Mouse (Mus musculus) liver, embryonic 16.5 days (tissue): ENCODE results near the gene Slc39a11. TPM values are rescaled to one million over a fixed set of nuclear protein-coding genes. Genes with fewer than 3 reads are reported as not detected.

Experiments used
- ATAC-seq: fragments of 200-750 bp; cut with Nextera tagmentation; 2 replicates; pipeline ENCODE4 v1.8.0; 2017; ENCODE audit warnings: low read depth, mild to moderate bottlenecking, moderate number of reproducible peaks, moderate library complexity
- H3K27ac ChIP-seq: fragments of 300-500 bp; sonication (generic); 2 replicates; pipeline ENCODE4 v1.5.1; 2014; ENCODE audit warnings: mild to moderate bottlenecking, low read length
- H3K27me3 ChIP-seq: fragments of 300-500 bp; sonication (generic); 2 replicates; pipeline ENCODE4 v1.6.1; 2014; ENCODE audit warnings: low read depth, low read length, mixed read lengths; ENCODE audit not compliant: control insufficient read depth, insufficient read depth
- H3K36me3 ChIP-seq: fragments of 300-500 bp; sonication (generic); 2 replicates; pipeline ENCODE4 v1.6.1; 2014; ENCODE audit warnings: mild to moderate bottlenecking; ENCODE audit not compliant: control insufficient read depth, insufficient read depth
- H3K4me1 ChIP-seq: fragments of 300-500 bp; sonication (generic); 2 replicates; pipeline ENCODE4 v1.6.1; 2014; ENCODE audit warnings: low read depth, low read length, mixed read lengths; ENCODE audit not compliant: control insufficient read depth
- H3K4me2 ChIP-seq: fragments of 300-500 bp; sonication (generic); 2 replicates; pipeline ENCODE4 v1.6.1; 2014; ENCODE audit warnings: low read depth, low read length, mixed read lengths
- H3K4me3 ChIP-seq: fragments of 300-500 bp; sonication (generic); 2 replicates; pipeline ENCODE4 v1.5.1; 2014; ENCODE audit warnings: low read depth, mild to moderate bottlenecking, low read length
- H3K9ac ChIP-seq: fragments of 300-500 bp; sonication (generic); 2 replicates; pipeline ENCODE4 v1.6.1; 2014; ENCODE audit warnings: low read depth, low read length
- H3K9me3 ChIP-seq: fragments of 300-500 bp; sonication (generic); replicated peaks from 2 replicates; pipeline ENCODE4 v1.6.1; 2016; ENCODE audit warnings: low read length; ENCODE audit not compliant: control insufficient read depth
- WGBS: fragments of 180-500 bp; shearing (Covaris S2); extraction: QIAGEN DNeasy Blood & Tissue Kit; methylation state at CpG from one replicate; pipeline ENCODE4 v1.1.7; 2014; ENCODE audit not compliant: insufficient replicate concordance; 5-methylcytosine and 5-hydroxymethylcytosine counted together
- polyA plus RNA-seq: library from polyadenylated mRNA; unstranded; fragments of >200 nt; fragmentation: Nextera tagmentation; extraction: Ambion mirVana; gene quantifications from 2 replicates; pipeline ENCODE4 v1.2.1, GENCODE M21; 2015

Gene Slc39a11
- polyA plus RNA-seq, 1 experiment from 2014 or later, result 14.1 TPM

DNA sequence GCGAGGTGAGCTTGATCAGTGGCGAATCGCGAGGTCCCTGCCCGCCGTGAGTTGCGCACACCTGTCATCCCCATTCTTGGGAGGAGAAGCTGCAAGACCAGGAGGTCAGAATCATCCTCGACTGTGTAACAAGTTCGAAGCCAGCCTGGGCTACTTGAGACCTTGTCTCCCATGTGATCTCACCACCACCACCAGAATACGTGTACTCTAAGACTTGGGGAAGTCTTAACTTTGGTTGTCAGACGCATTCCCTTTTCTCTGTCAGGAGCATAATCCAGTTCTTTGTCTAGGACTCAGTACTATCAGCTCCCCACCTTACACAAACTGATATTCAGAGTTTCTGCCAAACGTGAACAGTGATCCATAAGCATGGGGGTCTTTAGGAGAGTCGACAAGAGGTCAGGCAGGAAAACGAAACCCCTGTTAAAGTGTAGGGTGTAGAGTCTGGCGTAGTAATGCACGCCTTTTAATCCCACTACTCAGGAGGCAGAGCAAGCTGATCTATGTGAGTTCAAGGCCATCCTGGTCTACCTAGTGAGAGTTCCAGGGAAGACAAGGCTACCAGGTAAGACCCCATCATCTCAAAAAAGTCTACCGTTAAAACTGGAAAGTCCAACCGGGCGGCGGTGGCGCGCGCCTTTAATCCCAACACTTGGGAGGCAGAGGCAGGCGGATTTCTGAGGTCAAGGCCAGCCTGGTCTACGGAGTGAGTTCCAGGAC lies 35.0 kb upstream of the Slc39a11 start:
- peaks cover 34% of the 10 kb centered on the region for H3K4me1 ChIP-seq

DNA sequence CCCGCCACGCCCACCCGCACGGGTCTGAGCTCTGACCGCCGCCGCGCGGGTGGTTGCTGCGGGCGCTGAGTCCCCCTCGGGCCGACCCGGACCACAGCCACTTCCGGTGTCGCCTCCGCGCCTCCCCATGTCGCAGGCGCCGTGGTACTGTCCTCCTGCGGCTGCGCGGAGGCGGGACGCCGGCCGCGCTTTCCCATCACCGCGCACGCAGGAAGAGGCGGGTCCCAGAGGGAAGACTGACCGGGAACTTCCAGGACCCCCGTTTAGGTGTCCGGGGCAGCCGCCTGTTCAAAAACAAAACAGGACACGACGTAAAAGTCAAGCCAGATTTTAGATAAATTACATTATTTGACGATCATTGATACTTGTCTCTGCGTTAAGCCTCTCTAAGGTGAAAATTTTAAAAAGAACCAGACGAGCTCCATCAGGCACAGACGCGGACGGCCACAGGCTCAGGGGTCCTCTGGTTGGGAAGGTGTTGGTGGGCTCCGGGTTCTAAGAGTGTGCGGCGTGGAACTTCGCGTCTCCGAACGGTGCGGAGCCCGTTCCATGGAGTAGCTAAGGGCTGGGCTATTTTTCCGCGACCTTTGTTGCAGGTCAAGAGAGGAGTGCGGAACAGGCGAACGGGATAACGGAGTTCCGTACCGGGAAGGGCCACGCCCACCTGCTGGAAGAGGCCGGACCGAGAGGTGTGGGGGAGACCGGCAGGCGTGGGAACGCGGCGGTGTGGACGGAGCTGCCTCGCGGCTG lies 34.3 kb upstream of the Slc39a11 start, which contains the start of the genes Fam104a and D11Wsu47e:
Gene Fam104a (minus strand): TSS at position 199 of the 750 bp plus-strand sequence.
Gene D11Wsu47e (plus strand): TSS at position 456 of the 750 bp plus-strand sequence.
- under 1% methylated on average over 73 of the region's 73 CpGs for WGBS
- Histone ChIP-seq H3K4me1 (peaks cover 40% of the 10 kb centered on the region), H3K27me3 (no peaks in the 10 kb centered on the region), H3K9ac (peak within 1 kb of the TSS; percentile 99), H3K27ac (peak within 1 kb of the TSS; percentile 99), H3K9me3 (no peaks in the 10 kb centered on the region), H3K36me3 (peaks cover 7% of the 10 kb centered on the region; the same call in 1 of the 2 replicates), H3K4me2 (peak within 1 kb of the TSS; percentile 64), H3K4me3 (peak within 1 kb of the TSS; percentile 98)
- peak; percentile 82 for ATAC-seq

More for the DNA sequence above, 35.0 kb upstream of the Slc39a11 start:
- Histone ChIP-seq H3K4me3 (peak overlapping the region; percentile 98), H3K36me3 (peaks cover 7% of the 10 kb centered on the region; the same call in 1 of the 2 replicates), H3K9me3 (no peaks in the 10 kb centered on the region), H3K27ac (peak overlapping the region; percentile 99), H3K9ac (peak overlapping the region; percentile 99), H3K27me3 (no peaks in the 10 kb centered on the region), H3K4me2 (peak overlapping the region; percentile 64)
- ATAC-seq, result no peak
- 38% methylated on average over 25 of the region's 25 CpGs for WGBS

DNA sequence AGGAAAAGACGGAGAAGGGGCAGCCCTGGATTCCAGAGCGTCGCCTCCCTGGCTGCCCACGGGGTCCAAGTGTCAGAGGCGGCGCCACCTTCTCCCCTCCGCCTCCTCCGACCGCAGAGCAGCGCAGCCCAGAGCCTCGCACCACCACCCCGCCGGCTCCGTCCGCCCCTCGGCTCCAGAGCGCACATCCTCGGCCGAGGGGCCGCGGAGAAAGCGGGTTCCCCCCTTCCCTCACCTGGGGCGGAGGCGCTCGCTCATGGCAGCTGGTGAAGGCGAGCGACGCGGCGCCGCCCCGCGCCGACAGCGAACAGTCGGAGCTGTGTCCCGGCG lies 33.7 kb upstream of the Slc39a11 start:
- Histone ChIP-seq H3K27me3 (no peaks in the 10 kb centered on the region), H3K36me3 (peaks cover 5% of the 10 kb centered on the region; the same call in 1 of the 2 replicates), H3K9me3 (no peaks in the 10 kb centered on the region), H3K9ac (peak overlapping the region; percentile 99), H3K27ac (peak overlapping the region; percentile 99), H3K4me3 (peak overlapping the region; percentile 98), H3K4me1 (peaks cover 43% of the 10 kb centered on the region), H3K4me2 (peak overlapping the region; percentile 64)
- WGBS, result under 1% methylated on average over 37 of the region's 38 CpGs
- ATAC-seq, result no peak

DNA sequence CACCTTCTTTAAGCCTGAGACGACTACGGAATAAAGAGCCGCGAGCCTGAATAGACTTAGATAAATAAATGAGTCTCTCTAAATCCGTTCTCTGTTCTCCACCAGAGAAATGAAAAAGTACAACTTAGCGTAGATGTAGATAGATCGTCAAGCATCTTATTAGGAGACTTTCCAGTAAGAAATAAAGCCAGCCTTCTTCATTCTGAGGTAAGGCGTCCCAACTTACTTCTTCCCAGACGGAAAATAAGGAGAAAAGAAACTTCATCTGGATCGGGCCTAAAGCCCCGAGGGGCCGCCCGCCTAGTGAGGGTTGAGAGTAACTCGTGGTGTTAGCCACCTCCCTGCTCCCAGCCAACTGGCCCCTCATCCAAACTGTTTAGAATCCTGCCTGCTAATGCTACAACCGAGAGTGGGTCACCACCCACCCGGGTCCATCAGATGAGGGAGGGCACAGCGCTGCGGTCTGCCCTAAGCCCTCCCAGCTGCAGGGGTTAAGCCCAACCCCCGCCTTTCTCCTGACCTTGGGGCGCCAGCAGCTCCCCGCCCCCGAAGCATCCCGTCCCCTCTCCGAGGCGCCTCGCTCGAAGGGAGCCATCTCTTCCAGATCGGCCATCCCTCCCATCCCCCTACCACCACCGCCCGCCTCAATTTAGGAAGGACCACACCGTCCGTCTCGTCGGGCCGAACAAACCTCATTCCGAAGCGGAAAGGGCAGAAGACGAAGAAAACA lies 33.2 kb upstream of the Slc39a11 start:
- peak; percentile 72 for ATAC-seq
- Histone ChIP-seq H3K9ac (peak overlapping the region; percentile 99), H3K27ac (peak overlapping the region; percentile 99), H3K9me3 (no peaks in the 10 kb centered on the region), H3K27me3 (no peaks in the 10 kb centered on the region), H3K4me3 (peak overlapping the region; percentile 98), H3K4me2 (peak overlapping the region; percentile 64), H3K36me3 (peaks cover under 1% of the 10 kb centered on the region; the same call in 1 of the 2 replicates), H3K4me1 (peaks cover 47% of the 10 kb centered on the region)
- WGBS, result 5% methylated on average over 38 of the region's 38 CpGs

DNA sequence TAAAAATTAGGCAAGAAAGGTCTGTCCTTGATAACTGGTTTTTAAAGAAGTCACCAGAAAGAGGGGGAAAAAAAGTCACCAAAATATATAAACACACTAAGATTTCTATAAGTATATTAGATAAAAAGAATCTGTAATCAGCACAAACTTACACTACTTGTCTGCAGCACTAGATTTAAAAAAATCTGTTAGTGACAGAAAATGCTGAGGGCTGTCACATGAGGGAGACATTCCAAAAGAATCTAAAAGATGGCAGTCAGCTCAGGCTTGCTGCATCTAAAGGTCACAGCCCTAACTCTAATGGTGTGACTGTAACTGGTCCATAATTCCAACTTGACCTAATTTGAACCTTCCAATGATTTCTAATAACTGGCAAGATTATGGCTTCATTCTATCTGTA lies 32.1 kb upstream of the Slc39a11 start:
- no peak for ATAC-seq
- peaks cover 8% of the 10 kb centered on the region for H3K36me3 ChIP-seq
- peak overlapping the region; percentile 64 for H3K4me2 ChIP-seq
- no peaks in the 10 kb centered on the region for H3K27me3 ChIP-seq
- H3K27ac ChIP-seq, result peak overlapping the region; percentile 99
- H3K9me3 ChIP-seq, result no peaks in the 10 kb centered on the region
- peaks cover 47% of the 10 kb centered on the region for H3K4me1 ChIP-seq
- peak overlapping the region; percentile 98 for H3K4me3 ChIP-seq
- peak overlapping the region; percentile 99 for H3K9ac ChIP-seq

DNA sequence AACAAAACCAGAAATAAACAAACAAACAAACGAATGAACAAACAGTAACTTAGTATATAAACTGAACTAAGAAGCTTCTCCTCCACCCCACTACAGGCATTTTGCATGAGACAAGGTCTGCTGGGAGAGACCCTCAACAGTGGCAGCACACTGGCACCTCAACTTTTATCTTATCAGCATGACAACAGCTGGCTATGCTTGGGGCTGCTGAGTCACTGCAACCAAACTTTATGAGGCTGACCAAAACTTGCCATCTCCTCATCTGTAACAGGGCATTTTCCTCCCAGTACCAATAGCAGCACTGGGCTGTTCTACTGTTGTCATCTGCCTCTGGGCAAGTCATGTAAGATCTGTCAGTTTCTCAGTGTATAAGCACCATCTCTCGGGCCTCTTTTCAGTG lies 31.1 kb upstream of the Slc39a11 start:
- peak overlapping the region; percentile 99 for H3K27ac ChIP-seq
- H3K27me3 ChIP-seq, result no peaks in the 10 kb centered on the region
- peak overlapping the region; percentile 99 for H3K9ac ChIP-seq
- H3K4me1 ChIP-seq, result peaks cover 47% of the 10 kb centered on the region
- peaks cover 18% of the 10 kb centered on the region for H3K36me3 ChIP-seq
- peak overlapping the region; percentile 98 for H3K4me3 ChIP-seq
- H3K4me2 ChIP-seq, result peak overlapping the region; percentile 64
- WGBS, result 34% methylated on average over 2 of the region's 2 CpGs
- H3K9me3 ChIP-seq, result no peaks in the 10 kb centered on the region
- ATAC-seq, result peak; percentile 59

DNA sequence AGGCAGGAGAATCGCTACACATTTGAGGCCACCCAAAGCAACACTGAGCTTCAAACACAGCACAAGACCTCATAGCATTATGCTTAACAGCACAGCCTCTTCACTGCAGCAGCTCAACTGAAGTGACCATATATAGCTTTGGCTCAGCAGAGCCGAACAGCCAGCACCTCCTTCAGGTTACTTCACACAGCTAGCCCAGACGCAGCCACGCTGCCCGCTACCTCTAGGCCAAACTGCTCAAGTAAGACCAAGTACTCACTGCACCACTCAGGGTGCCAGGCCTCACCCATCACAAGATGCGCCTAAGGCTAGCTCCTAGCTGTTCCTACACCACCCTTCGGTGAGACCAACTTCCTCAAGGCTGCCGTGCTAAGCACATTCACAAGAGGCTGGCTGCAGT lies 28.5 kb upstream of the Slc39a11 start:
- no peak overlapping the region for H3K4me3 ChIP-seq
- H3K4me1 ChIP-seq, result peaks cover 36% of the 10 kb centered on the region
- H3K9me3 ChIP-seq, result no peaks in the 10 kb centered on the region
- no peak overlapping the region; the same call in 1 of the 2 replicates for H3K4me2 ChIP-seq
- no peaks in the 10 kb centered on the region for H3K27me3 ChIP-seq
- WGBS, result 78% methylated on average over 8 of the region's 8 CpGs
- H3K9ac ChIP-seq, result peak overlapping the region; percentile 25; the same call in 1 of the 2 replicates
- ATAC-seq, result no peak
- H3K27ac ChIP-seq, result 0 out of 2 replicates have a peak overlapping the region, but pooled peaks have one; percentile 40
- peaks cover 37% of the 10 kb centered on the region for H3K36me3 ChIP-seq

DNA sequence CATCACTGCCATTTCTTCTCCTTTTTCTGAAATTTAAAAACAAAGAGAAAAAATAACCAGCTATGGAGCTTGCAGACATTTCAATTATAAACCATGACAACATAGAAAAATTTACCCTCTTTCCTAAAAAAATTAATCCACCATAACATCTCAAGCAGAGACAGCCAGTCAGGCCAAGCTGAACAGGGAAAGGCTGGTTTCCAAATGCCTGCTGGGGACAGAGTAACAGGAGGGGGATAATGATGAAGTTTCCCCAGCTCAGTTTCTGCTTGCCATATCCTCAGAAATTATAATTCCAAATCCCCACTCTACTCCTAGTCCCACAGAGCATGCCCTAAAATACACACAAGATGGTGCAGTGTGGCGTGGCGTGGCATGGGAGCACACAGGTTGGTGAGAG lies 27.5 kb upstream of the Slc39a11 start:
- H3K9ac ChIP-seq, result no peak overlapping the region
- ATAC-seq, result no peak
- no peaks in the 10 kb centered on the region for H3K27me3 ChIP-seq
- no peaks in the 10 kb centered on the region for H3K9me3 ChIP-seq
- H3K4me2 ChIP-seq, result no peak overlapping the region
- H3K4me3 ChIP-seq, result no peak overlapping the region
- H3K27ac ChIP-seq, result no peak overlapping the region; the same call in 1 of the 2 replicates
- 79% methylated on average over 2 of the region's 2 CpGs for WGBS
- peaks cover 47% of the 10 kb centered on the region for H3K36me3 ChIP-seq
- peaks cover 33% of the 10 kb centered on the region for H3K4me1 ChIP-seq
